Mouse (Mus musculus): ENCODE measurements around the gene Wfdc2.

Gene Wfdc2

GRCm38 (mm10) chr2:164562391-164563188 lies at the start of gene Wfdc2:
Wfdc2 (plus strand) TSS chr2:164562413.
- no peak for DNase-seq (ENCODE audit: low read depth, low spot score)

- no peak for DNase-seq (ENCODE audit: low read depth, low spot score)
Measured at GRCm38 (mm10) chr2:164513389-164513788, 48.8 kb upstream of the Wfdc2 start.

- no peak for DNase-seq (ENCODE audit: low read depth, low spot score)
Measured at GRCm38 (mm10) chr2:164514916-164515315, 47.3 kb upstream of the Wfdc2 start.

GRCm38 (mm10) chr2:164515897-164516296 lies 46.3 kb upstream of the Wfdc2 start:
- peak; percentile 57 for DNase-seq (ENCODE audit: low read depth, low spot score)

- DNase-seq (ENCODE audit: low read depth, low spot score) = no peak
Measured at GRCm38 (mm10) chr2:164516592-164516991, 45.6 kb upstream of the Wfdc2 start.

GRCm38 (mm10) chr2:164517485-164518221 lies 44.6 kb upstream of the Wfdc2 start:
- DNase-seq (ENCODE audit: low read depth, low spot score) = no peak

- no peak for DNase-seq (ENCODE audit: low read depth, low spot score)
Measured at GRCm38 (mm10) chr2:164518266-164519170, 43.7 kb upstream of the Wfdc2 start.

GRCm38 (mm10) chr2:164519171-164519526 lies 43.1 kb upstream of the Wfdc2 start:
- no peak for DNase-seq (ENCODE audit: low read depth, low spot score)

- DNase-seq (ENCODE audit: low read depth, low spot score) = no peak
Measured at GRCm38 (mm10) chr2:164520782-164521181, 41.4 kb upstream of the Wfdc2 start.

GRCm38 (mm10) chr2:164521841-164522240 lies 40.4 kb upstream of the Wfdc2 start:
- no peak for DNase-seq (ENCODE audit: low read depth, low spot score)

GRCm38 (mm10) chr2:164522280-164522679 lies 39.9 kb upstream of the Wfdc2 start:
- DNase-seq (ENCODE audit: low read depth, low spot score) = no peak

GRCm38 (mm10) chr2:164523301-164523773 lies 38.9 kb upstream of the Wfdc2 start:
- no peak for DNase-seq (ENCODE audit: low read depth, low spot score)

- no peak for DNase-seq (ENCODE audit: low read depth, low spot score)
Measured at GRCm38 (mm10) chr2:164528557-164528956, 33.7 kb upstream of the Wfdc2 start.

GRCm38 (mm10) chr2:164531169-164531568 lies 31.0 kb upstream of the Wfdc2 start:
- DNase-seq (ENCODE audit: low read depth, low spot score) = peak; percentile 40

GRCm38 (mm10) chr2:164534315-164534714 lies 27.9 kb upstream of the Wfdc2 start:
- no peak for DNase-seq (ENCODE audit: low read depth, low spot score)

- no peak for DNase-seq (ENCODE audit: low read depth, low spot score)
Measured at GRCm38 (mm10) chr2:164537003-164537402, 25.2 kb upstream of the Wfdc2 start.

GRCm38 (mm10) chr2:164540652-164541427 lies 21.4 kb upstream of the Wfdc2 start:
- no peak for DNase-seq (ENCODE audit: low read depth, low spot score)

- DNase-seq (ENCODE audit: low read depth, low spot score) = no peak
Measured at GRCm38 (mm10) chr2:164542132-164542531, 20.1 kb upstream of the Wfdc2 start.

GRCm38 (mm10) chr2:164542598-164542997 lies 19.6 kb upstream of the Wfdc2 start:
- no peak for DNase-seq (ENCODE audit: low read depth, low spot score)

- DNase-seq (ENCODE audit: low read depth, low spot score) = no peak
Measured at GRCm38 (mm10) chr2:164543745-164544144, 18.5 kb upstream of the Wfdc2 start.

Data from telencephalon, adult 2 months (tissue).